Mouse (Mus musculus): ENCODE results near the gene Rab25.

Rab25 gene

DNA sequence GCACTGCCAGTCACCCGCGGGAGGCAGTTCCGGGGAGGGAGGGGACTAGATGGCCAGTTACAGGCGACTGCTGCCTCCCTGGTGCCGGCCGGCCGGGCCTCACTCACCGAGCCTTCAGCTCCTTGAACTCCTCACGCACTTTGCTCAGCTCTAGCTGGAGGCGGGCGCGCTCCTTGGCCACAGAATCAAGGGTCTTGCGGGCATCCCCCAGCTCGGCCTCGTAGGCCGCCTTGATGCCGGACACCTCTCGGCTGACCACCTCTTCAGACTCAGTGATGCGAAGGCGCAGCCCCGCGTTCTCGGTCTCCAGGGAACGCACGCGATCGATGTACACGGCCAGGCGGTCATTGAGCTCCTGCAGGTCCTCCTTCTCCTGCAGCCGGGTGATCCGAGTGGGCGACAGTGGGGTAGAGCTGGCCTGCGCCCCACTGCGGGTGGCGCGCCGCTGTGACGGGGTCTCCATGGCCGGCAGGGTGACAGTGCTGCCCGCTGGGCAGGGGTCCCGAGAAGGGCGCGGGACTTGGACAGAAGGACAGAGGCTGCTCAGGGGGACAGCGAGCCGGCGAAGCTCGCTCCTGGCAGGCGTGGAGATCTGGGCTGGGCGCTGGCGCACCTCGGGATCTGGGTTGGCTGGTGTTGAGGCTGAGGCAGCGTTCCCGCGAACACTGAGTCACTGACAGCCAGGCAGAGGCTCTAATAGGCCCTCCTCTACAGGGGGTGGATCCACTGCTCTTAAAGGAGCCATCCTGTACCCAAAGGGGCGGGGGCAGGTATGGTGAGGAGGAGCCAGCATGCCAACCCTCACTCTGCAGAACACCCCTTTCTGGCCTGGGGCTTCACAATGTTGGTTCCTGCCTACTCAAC, 45.2 kb downstream of the Rab25 start:
- DNase-seq (ENCODE audit: low spot score) = peak; percentile 78

- DNase-seq (ENCODE audit: low spot score) = no peak
Measured at GRCm38 (mm10) chr3:88502031-88502571, 46.0 kb downstream of the Rab25 start.

GRCm38 (mm10) chr3:88501366-88502030, 46.6 kb downstream of the Rab25 start:
- DNase-seq (ENCODE audit: low spot score) = no peak

DNA sequence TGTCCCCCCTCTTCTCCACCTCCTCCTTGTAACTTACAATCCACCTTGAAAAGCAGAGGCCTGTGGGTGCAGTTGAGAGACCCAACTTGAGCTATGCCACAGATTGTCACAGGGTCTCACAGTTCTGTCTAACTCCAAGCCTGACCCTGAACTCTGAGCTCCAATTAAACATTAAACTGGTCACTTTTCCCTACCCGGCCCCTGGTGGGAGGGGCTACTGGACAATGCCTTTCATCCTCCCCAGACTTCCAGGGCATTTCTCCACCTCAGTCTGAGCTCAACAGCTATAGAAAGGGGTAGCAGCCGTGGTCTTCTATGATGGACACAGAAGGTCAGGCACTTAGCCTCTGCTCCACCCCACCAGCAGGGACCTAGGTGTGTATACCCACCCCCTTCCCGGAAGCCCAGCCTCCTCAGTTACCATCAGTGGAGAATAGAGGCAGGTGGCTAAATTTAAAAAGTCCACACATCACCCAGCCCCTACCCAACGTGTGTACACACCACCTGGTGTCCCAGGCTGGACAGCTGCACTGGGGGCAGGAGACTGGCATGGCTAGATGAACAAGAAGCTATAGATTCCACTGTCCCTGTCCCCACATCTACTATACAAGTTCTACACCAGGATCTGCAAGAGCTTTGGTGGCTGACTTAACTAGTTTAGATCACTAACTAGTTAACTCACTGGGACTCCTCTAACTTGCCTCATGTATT, 47.3 kb downstream of the Rab25 start:
- DNase-seq (ENCODE audit: low spot score) = no peak

- DNase-seq (ENCODE audit: low spot score) = no peak
Measured at GRCm38 (mm10) chr3:88500087-88500486, 48.0 kb downstream of the Rab25 start.

DNA sequence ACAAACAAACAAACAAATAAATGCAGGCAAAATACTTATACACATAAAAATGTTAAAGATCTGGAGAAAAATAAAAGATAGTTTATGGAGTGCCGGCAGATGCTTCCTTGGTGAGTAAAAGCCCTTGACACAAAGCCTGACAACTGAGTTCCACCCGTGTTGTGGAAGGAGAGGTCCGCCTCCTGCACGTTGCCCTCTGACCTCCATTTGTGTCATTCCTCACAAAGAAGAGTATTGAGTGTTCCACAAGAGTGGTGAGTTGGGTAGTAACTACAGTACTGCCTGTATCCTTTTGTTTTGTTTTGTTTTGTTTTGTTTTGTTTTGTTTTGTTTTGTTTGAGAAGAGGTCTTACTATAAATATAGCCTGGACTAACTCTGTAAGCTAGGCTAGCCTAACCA, 48.5 kb downstream of the Rab25 start:
- DNase-seq (ENCODE audit: low spot score) = no peak

DNA sequence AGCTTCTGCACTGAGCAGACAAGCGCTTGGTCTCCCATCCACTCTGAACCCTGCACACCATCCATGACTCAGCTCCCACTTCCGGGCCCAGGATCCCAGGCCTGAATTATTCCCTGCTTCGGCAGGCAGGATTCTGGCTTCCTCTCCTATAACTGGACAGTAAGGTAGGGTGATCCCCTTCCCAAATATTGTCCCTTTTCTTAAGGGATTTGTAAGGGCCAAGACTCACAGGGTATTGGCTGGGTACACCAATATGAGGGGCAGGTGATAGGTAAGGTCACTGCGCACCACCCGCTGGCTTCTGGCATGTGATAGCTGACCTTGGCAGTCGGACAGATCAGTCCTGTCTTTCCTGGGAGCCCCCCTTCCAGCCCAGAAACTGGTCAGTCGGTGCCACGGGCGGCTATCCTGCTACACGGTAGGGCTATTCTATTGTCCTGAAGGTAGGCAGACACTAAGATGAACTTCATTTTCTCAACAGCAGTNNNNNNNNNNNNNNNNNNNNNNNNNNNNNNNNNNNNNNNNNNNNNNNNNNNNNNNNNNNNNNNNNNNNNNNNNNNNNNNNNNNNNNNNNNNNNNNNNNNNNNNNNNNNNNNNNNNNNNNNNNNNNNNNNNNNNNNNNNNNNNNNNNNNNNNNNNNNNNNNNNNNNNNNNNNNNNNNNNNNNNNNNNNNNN, 52.2 kb downstream of the Rab25 start:
- no peak for DNase-seq (ENCODE audit: low spot score)

GRCm38 (mm10) chr3:88494836-88495628, 53.1 kb downstream of the Rab25 start:
- no peak for DNase-seq (ENCODE audit: low spot score)

GRCm38 (mm10) chr3:88493706-88494582, 54.2 kb downstream of the Rab25 start:
- DNase-seq (ENCODE audit: low spot score) = no peak
